Mouse (Mus musculus): ENCODE data around the gene Slx4. TPM values are rescaled to one million over a fixed set of nuclear protein-coding genes. Genes with fewer than 3 reads are reported as not detected.

Gene Slx4
- polyA plus RNA-seq, 1 experiment from 2014 or later, result 23.5 TPM

GRCm38 (mm10) chr16:3934091-3934490 lies 69.5 kb downstream of the Slx4 start:
- H3K36me3 ChIP-seq (ENCODE audit: control insufficient read depth, insufficient read depth, low read length), result peaks cover 66% of the 10 kb centered on the region
- WGBS, result 93% methylated on average over 1 of the region's 1 CpGs

GRCm38 (mm10) chr16:3933536-3933935 lies 70.0 kb downstream of the Slx4 start:
- H3K4me2 ChIP-seq (ENCODE audit: low read length), result no peak overlapping the region
- H3K27ac ChIP-seq (ENCODE audit: low read depth), result no peak overlapping the region
- no peaks in the 10 kb centered on the region for H3K4me1 ChIP-seq (replicated peaks; ENCODE audit: control insufficient read depth, insufficient read depth, low read length)
- DNase-seq (ENCODE audit: low spot score) (no peak), ATAC-seq (replicated peaks; ENCODE audit: low FRiP score, low TSS enrichment, low read depth) (no peak)
- no peak overlapping the region for H3K4me3 ChIP-seq (ENCODE audit: low read depth, low read length)
- H3K9me3 ChIP-seq (ENCODE audit: control insufficient read depth, low read length), result no peaks in the 10 kb centered on the region
- H3K9ac ChIP-seq (ENCODE audit: low read length), result no peak overlapping the region
- WGBS, result 91% methylated on average over 6 of the region's 6 CpGs
- H3K36me3 ChIP-seq (ENCODE audit: control insufficient read depth, insufficient read depth, low read length), result peaks cover 63% of the 10 kb centered on the region
- no peaks in the 10 kb centered on the region for H3K27me3 ChIP-seq (replicated peaks; ENCODE audit: control insufficient read depth, insufficient read depth, low read length)

More at GRCm38 (mm10) chr16:3934091-3934490, 69.5 kb downstream of the Slx4 start:
- H3K9ac ChIP-seq (ENCODE audit: low read length), result no peak overlapping the region
- H3K9me3 ChIP-seq (ENCODE audit: control insufficient read depth, low read length), result no peaks in the 10 kb centered on the region
- ATAC-seq (replicated peaks; ENCODE audit: low FRiP score, low TSS enrichment, low read depth) (no peak), DNase-seq (ENCODE audit: low spot score) (no peak)
- no peaks in the 10 kb centered on the region for H3K4me1 ChIP-seq (replicated peaks; ENCODE audit: control insufficient read depth, insufficient read depth, low read length)
- H3K27ac ChIP-seq (ENCODE audit: low read depth), result no peak overlapping the region
- no peak overlapping the region for H3K4me3 ChIP-seq (ENCODE audit: low read depth, low read length)
- no peak overlapping the region for H3K4me2 ChIP-seq (ENCODE audit: low read length)
- no peaks in the 10 kb centered on the region for H3K27me3 ChIP-seq (replicated peaks; ENCODE audit: control insufficient read depth, insufficient read depth, low read length)

GRCm38 (mm10) chr16:3929151-3929550 lies 74.4 kb downstream of the Slx4 start:
- Histone ChIP-seq H3K27ac (ENCODE audit: low read depth) (no peak overlapping the region), H3K36me3 (ENCODE audit: control insufficient read depth, insufficient read depth, low read length) (peaks cover 58% of the 10 kb centered on the region), H3K9me3 (ENCODE audit: control insufficient read depth, low read length) (no peaks in the 10 kb centered on the region), H3K9ac (ENCODE audit: low read length) (no peak overlapping the region), H3K4me2 (ENCODE audit: low read length) (no peak overlapping the region), H3K27me3 (replicated peaks; ENCODE audit: control insufficient read depth, insufficient read depth, low read length) (no peaks in the 10 kb centered on the region), H3K4me1 (replicated peaks; ENCODE audit: control insufficient read depth, insufficient read depth, low read length) (no peaks in the 10 kb centered on the region), H3K4me3 (ENCODE audit: low read depth, low read length) (no peak overlapping the region)
- ATAC-seq (replicated peaks; ENCODE audit: low FRiP score, low TSS enrichment, low read depth), result no peak
- no peak for DNase-seq (ENCODE audit: low spot score)
- 82% methylated on average over 7 of the region's 7 CpGs for WGBS

Other genes with a start within 250 kb of the Slx4 start
- not detected in 2 replicates for gene Olfr15, start 172.9 kb downstream of the Slx4 start, polyA plus RNA-seq (2014; fragmentation: Nextera tagmentation; extraction: Ambion mirVana)
- 1.2 and 1.3 TPM in 2 replicates for gene Zfp174, start 156.5 kb downstream of the Slx4 start, polyA plus RNA-seq (2014; fragmentation: Nextera tagmentation; extraction: Ambion mirVana)
- 46.9 and 47.3 TPM in 2 replicates for gene Naa60, start 131.4 kb downstream of the Slx4 start, polyA plus RNA-seq (2014; fragmentation: Nextera tagmentation; extraction: Ambion mirVana)
- 5.8 and 6.0 TPM in 2 replicates for gene Zfp597, start 119.2 kb downstream of the Slx4 start, polyA plus RNA-seq (2014; fragmentation: Nextera tagmentation; extraction: Ambion mirVana)
- 1.7 and 2.0 TPM in 2 replicates for gene Gm20695, start 119.1 kb downstream of the Slx4 start, polyA plus RNA-seq (2014; fragmentation: Nextera tagmentation; extraction: Ambion mirVana)
- 4.8 and 5.3 TPM in 2 replicates for gene 1700037C18Rik, start 95.1 kb downstream of the Slx4 start, polyA plus RNA-seq (2014; fragmentation: Nextera tagmentation; extraction: Ambion mirVana)
- 21.8 and 24.3 TPM in 2 replicates for gene Cluap1, start 95.0 kb downstream of the Slx4 start, polyA plus RNA-seq (2014; fragmentation: Nextera tagmentation; extraction: Ambion mirVana)
- 0.84 and 1.6 TPM in 2 replicates for gene Nlrc3, start 27.1 kb downstream of the Slx4 start, polyA plus RNA-seq (2014; fragmentation: Nextera tagmentation; extraction: Ambion mirVana)
- 4.4 and 7.4 TPM in 2 replicates for gene Dnase1, start 33.2 kb upstream of the Slx4 start, polyA plus RNA-seq (2014; fragmentation: Nextera tagmentation; extraction: Ambion mirVana)
- gene Trap1, start 74.1 kb upstream of the Slx4 start, polyA plus RNA-seq (2014; fragmentation: Nextera tagmentation; extraction: Ambion mirVana), result 118 and 122 TPM in 2 replicates
- gene Crebbp, start 210.2 kb upstream of the Slx4 start, polyA plus RNA-seq (2014; fragmentation: Nextera tagmentation; extraction: Ambion mirVana), result 38.1 and 43.4 TPM in 2 replicates